Mouse (Mus musculus) erythroblast, embryonic 14.5 days (primary cell): ENCODE data around the gene Nedd8.

ENCODE experiments used
- GATA1 ChIP-seq: IDR thresholded peaks from 2 replicates; pipeline ENCODE4 v1.6.1; 2012; ENCODE audit warnings: low read length, inconsistent platforms, mixed read lengths
- TAL1 ChIP-seq: IDR thresholded peaks from 3 replicates; pipeline ENCODE4 v1.6.1; 2012; ENCODE audit warnings: low read length, inconsistent platforms, mixed read lengths

DNA sequence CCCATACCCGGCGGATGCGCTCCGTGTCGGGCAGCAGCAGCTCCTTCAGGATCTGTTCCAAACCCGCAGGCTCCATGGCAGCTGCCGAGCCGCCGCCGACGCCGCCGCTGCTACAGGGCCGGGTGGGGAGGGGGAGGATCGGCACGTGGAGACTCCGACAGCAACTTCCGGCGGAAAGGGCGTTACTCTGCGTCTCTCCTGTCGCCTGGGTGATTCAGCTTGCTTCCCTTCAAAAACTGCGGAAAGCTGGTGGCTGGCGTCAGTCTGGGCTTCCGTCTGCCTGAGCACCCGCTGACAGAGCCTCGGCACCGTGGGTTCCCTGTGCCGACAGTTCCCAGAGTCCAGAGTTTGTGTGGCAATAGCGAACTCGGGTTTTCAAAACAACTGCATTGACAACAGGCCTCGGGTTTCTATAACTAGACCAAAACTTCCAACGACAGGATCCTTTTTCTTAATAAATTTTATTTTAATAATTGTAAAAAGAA, 36.4 kb downstream of the Nedd8 start, which contains the start of gene Ipo4:
- TF ChIP-seq GATA1 (no peak), TAL1 (no peak)
